Mouse (Mus musculus) intestine, embryonic 15.5 days (tissue): ENCODE measurements around the gene Uso1. TPM values are rescaled to one million over a fixed set of nuclear protein-coding genes. Genes with fewer than 3 reads are reported as not detected.

Source experiments
- ATAC-seq: fragments of 200-750 bp; cut with Nextera tagmentation; 2 replicates; pipeline ENCODE4 v1.8.0; 2017; ENCODE audit warnings: moderate TSS enrichment, moderate library complexity
- H3K27ac ChIP-seq: fragments of 300-500 bp; sonication (generic); 2 replicates; pipeline ENCODE4 v1.5.1; 2015; ENCODE audit warnings: mild to moderate bottlenecking, inconsistent platforms
- H3K27me3 ChIP-seq: fragments of 300-500 bp; sonication (generic); replicated peaks from 2 replicates; pipeline ENCODE4 v1.6.1; 2015; ENCODE audit warnings: inconsistent platforms
- H3K36me3 ChIP-seq: fragments of 300-500 bp; sonication (generic); 2 replicates; pipeline ENCODE4 v1.6.1; 2015; ENCODE audit warnings: inconsistent platforms
- H3K4me1 ChIP-seq: fragments of 300-500 bp; sonication (generic); replicated peaks from 2 replicates; pipeline ENCODE4 v1.6.1; 2015; ENCODE audit warnings: inconsistent platforms
- H3K4me2 ChIP-seq: fragments of 300-500 bp; sonication (generic); replicated peaks from 2 replicates; pipeline ENCODE4 v1.6.1; 2015; ENCODE audit warnings: mild to moderate bottlenecking, inconsistent platforms
- H3K4me3 ChIP-seq: fragments of 300-500 bp; sonication (generic); replicated peaks from 2 replicates; pipeline ENCODE4 v1.5.1; 2015; ENCODE audit warnings: inconsistent platforms
- H3K9ac ChIP-seq: fragments of 300-500 bp; sonication (generic); 2 replicates; pipeline ENCODE4 v1.6.1; 2015; ENCODE audit warnings: inconsistent platforms
- H3K9me3 ChIP-seq: fragments of 300-500 bp; sonication (generic); 2 replicates; pipeline ENCODE4 v1.6.1; 2016; ENCODE audit warnings: inconsistent platforms
- WGBS: fragments of 180-500 bp; shearing (Covaris S2); methylation state at CpG from one replicate; pipeline ENCODE4 v1.1.7; 2015; 5-methylcytosine and 5-hydroxymethylcytosine counted together
- polyA plus RNA-seq: library from polyadenylated mRNA; unstranded; fragments of >200 nt; fragmentation: Nextera tagmentation; extraction: Ambion mirVana; gene quantifications from 2 replicates; pipeline ENCODE4 v1.2.1, GENCODE M21; 2015

Uso1 gene
- polyA plus RNA-seq, 1 experiment from 2014 or later = 45.9 TPM

- WGBS = 84% methylated on average over 10 of the region's 10 CpGs
- no peak for ATAC-seq
- Histone ChIP-seq H3K27ac (no peak overlapping the region), H3K4me1 (no peaks in the 10 kb centered on the region), H3K36me3 (no peaks in the 10 kb centered on the region), H3K9ac (no peak overlapping the region), H3K4me2 (no peak overlapping the region), H3K27me3 (no peaks in the 10 kb centered on the region), H3K4me3 (no peak overlapping the region), H3K9me3 (no peaks in the 10 kb centered on the region)
These were observed 94.1 kb downstream of the Uso1 start for GRCm38 (mm10) chr5:92231836-92232235.

DNA sequence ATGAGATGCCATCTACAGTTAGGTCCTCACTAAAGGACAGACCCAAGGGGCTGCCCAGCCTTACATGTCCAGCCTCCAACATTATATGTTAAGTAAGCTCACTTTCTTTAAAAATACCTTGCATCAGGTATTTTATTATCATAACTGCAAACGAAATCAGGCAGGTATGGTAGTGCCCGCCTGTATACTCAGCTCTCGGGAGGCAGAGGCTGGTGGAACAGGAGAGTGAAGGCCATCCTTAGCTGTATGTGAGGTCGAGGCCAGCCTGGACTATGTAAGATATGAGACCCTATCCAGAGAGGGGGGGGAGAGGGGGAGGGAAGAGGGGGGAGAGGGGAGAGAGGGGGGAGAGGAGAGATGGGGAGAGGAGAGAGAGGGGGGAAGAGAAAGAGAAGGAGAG, 95.6 kb downstream of the Uso1 start:
- 95% methylated on average over 4 of the region's 4 CpGs for WGBS
- H3K4me2 ChIP-seq = no peak overlapping the region
- H3K9ac ChIP-seq = no peak overlapping the region
- no peaks in the 10 kb centered on the region for H3K36me3 ChIP-seq
- no peak overlapping the region for H3K4me3 ChIP-seq
- no peaks in the 10 kb centered on the region for H3K27me3 ChIP-seq
- no peak overlapping the region for H3K27ac ChIP-seq
- no peaks in the 10 kb centered on the region for H3K4me1 ChIP-seq
- no peak for ATAC-seq
- H3K9me3 ChIP-seq = no peaks in the 10 kb centered on the region

DNA sequence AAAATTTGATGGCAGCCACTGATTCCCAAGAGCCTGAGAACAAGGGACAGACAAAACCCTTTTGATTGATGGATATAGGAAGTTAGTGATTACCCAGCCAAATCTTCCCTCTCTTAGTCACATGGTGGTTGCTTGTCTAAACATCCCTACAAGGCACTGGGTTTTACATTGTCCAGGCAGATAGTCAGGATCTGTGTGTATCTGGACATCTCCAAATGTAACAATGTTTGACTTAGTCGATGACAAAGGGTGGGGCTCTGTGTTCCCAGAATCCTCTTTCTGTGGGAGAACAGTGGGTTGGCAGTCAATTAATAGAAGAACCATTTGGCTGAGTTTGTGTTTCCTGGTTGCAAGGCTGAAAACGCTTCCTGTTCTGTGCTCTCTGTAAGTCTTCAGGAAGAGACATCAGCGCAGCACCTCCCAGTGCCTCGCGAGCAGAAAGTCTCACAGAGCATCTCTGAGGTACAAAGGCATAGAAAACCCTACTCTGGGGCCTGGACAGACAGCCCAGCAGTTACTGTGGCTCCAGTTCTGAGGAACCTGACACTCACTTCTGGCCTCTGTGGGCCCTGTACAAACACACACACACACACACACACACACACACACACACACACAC, 97.3 kb downstream of the Uso1 start:
- H3K36me3 ChIP-seq = no peaks in the 10 kb centered on the region
- no peaks in the 10 kb centered on the region for H3K9me3 ChIP-seq
- peak; percentile 84 for ATAC-seq
- peak overlapping the region; percentile 48; the same call in 1 of the 2 replicates for H3K27ac ChIP-seq
- H3K4me3 ChIP-seq = 0 out of 2 replicates have a peak overlapping the region, but pooled peaks have one; percentile 4
- H3K4me2 ChIP-seq = peak overlapping the region; percentile 33
- H3K9ac ChIP-seq = no peak overlapping the region
- no peaks in the 10 kb centered on the region for H3K27me3 ChIP-seq
- H3K4me1 ChIP-seq = no peaks in the 10 kb centered on the region
- WGBS = 10% methylated on average over 5 of the region's 5 CpGs

DNA sequence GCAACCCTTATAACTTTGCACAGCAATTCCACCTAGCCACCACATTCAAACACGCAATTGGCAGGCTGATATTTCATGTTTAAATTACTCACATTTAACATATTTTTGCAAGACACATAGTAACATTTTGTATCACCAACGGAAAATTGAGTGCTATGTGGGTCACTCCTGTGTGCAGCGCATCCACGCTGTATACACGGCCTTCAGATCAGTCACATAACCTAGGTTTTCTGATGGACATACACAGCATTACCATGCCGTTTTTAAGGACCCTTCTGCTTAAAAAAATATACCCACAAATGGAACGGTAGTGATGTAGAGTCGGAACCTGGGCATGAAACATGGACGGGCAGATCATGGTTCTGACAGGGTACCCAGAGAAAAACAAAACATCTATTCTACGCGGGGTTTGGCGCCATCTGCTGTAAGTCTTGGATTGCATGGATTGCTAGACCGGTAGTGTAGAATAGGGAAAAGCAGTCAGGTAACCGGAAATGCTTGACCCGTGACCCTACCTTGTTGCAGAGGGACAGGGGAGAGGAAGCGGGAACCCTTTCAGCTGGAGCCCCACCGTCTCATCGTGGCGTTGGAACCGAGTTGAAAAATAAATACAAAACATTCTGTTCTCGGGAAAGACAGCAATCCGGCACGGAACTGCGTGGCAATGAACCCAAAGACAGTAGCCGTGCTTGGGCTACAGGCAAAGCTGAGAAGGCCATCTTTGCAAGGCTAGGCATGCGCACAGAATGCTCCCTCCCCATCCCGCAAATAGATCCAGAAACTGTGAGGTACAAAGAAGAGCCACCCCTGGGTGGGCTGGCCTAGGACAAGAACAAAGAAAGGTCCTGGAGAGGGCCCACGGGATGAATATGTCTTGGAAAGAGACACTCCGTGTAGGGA, 101.8 kb downstream of the Uso1 start:
- H3K36me3 ChIP-seq = no peaks in the 10 kb centered on the region
- 50% methylated on average over 29 of the region's 29 CpGs for WGBS
- peak; percentile 55 for ATAC-seq
- H3K27ac ChIP-seq = no peak overlapping the region
- H3K4me3 ChIP-seq = no peak overlapping the region
- no peaks in the 10 kb centered on the region for H3K4me1 ChIP-seq
- H3K4me2 ChIP-seq = peak overlapping the region; percentile 37
- H3K27me3 ChIP-seq = no peaks in the 10 kb centered on the region
- no peaks in the 10 kb centered on the region for H3K9me3 ChIP-seq
- no peak overlapping the region for H3K9ac ChIP-seq

GRCm38 (mm10) chr5:92240769-92241168, 103.0 kb downstream of the Uso1 start:
- no peaks in the 10 kb centered on the region for H3K4me1 ChIP-seq
- no peak overlapping the region for H3K4me2 ChIP-seq
- ATAC-seq = no peak
- no peak overlapping the region for H3K27ac ChIP-seq
- no peak overlapping the region for H3K4me3 ChIP-seq
- H3K36me3 ChIP-seq = no peaks in the 10 kb centered on the region
- 95% methylated on average over 12 of the region's 12 CpGs for WGBS
- no peak overlapping the region for H3K9ac ChIP-seq
- no peaks in the 10 kb centered on the region for H3K27me3 ChIP-seq
- no peaks in the 10 kb centered on the region for H3K9me3 ChIP-seq

DNA sequence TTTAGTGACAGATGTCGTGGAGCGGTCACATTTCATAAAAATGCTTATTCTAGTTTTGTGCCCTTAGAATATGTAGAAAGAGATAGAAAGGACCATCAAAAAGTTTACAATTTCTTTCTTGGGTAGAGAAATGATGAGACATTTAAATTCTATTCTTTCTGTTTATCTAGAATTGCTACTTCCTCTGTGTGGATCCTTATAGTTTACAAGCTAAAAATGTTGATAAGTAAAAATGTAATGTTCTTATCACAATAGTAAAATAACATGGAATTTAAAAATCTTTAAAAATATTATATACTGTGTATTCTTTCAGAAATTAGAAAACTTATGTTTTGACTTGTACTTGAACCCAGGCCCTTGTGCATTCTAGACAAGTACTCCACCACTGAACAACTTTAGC, 107.2 kb downstream of the Uso1 start:
- Histone ChIP-seq H3K27me3 (no peaks in the 10 kb centered on the region), H3K9me3 (0 out of 2 replicates have a peak, but pooled peaks cover 2% of the 10 kb centered on the region), H3K4me2 (no peak overlapping the region), H3K4me3 (no peak overlapping the region), H3K36me3 (no peaks in the 10 kb centered on the region), H3K4me1 (no peaks in the 10 kb centered on the region), H3K27ac (no peak overlapping the region), H3K9ac (no peak overlapping the region)
- WGBS = 96% methylated on average over 2 of the region's 2 CpGs
- no peak for ATAC-seq

- 0 out of 2 replicates have a peak, but pooled peaks cover 2% of the 10 kb centered on the region for H3K9me3 ChIP-seq
- no peak for ATAC-seq
- no peak overlapping the region for H3K4me2 ChIP-seq
- no peaks in the 10 kb centered on the region for H3K36me3 ChIP-seq
- no peak overlapping the region for H3K4me3 ChIP-seq
- H3K9ac ChIP-seq = no peak overlapping the region
- H3K27ac ChIP-seq = no peak overlapping the region
- WGBS = 90% methylated on average over 9 of the region's 9 CpGs
- H3K4me1 ChIP-seq = no peaks in the 10 kb centered on the region
- H3K27me3 ChIP-seq = no peaks in the 10 kb centered on the region
These were observed 107.7 kb downstream of the Uso1 start for GRCm38 (mm10) chr5:92245483-92245882.

- Histone ChIP-seq H3K9me3 (0 out of 2 replicates have a peak, but pooled peaks cover 2% of the 10 kb centered on the region), H3K36me3 (no peaks in the 10 kb centered on the region), H3K27me3 (no peaks in the 10 kb centered on the region), H3K4me1 (no peaks in the 10 kb centered on the region), H3K27ac (no peak overlapping the region), H3K9ac (no peak overlapping the region), H3K4me2 (no peak overlapping the region), H3K4me3 (no peak overlapping the region)
- WGBS = 78% methylated on average over 11 of the region's 11 CpGs
- ATAC-seq = no peak
These were observed 110.9 kb downstream of the Uso1 start for GRCm38 (mm10) chr5:92248614-92249013.

GRCm38 (mm10) chr5:92252031-92252430, 114.3 kb downstream of the Uso1 start:
- ATAC-seq = no peak

More at GRCm38 (mm10) chr5:92252031-92252430, 114.3 kb downstream of the Uso1 start:
- H3K4me3 ChIP-seq = no peak overlapping the region
- H3K9me3 ChIP-seq = 0 out of 2 replicates have a peak, but pooled peaks cover 2% of the 10 kb centered on the region
- no peaks in the 10 kb centered on the region for H3K36me3 ChIP-seq
- no peaks in the 10 kb centered on the region for H3K27me3 ChIP-seq
- H3K27ac ChIP-seq = no peak overlapping the region
- H3K9ac ChIP-seq = no peak overlapping the region
- 89% methylated on average over 6 of the region's 6 CpGs for WGBS
- no peak overlapping the region for H3K4me2 ChIP-seq
- no peaks in the 10 kb centered on the region for H3K4me1 ChIP-seq

Other genes starting within 250 kb of the Uso1 start
- 74.1 and 80.7 TPM in 2 replicates for gene Rchy1, start 174.9 kb upstream of the Uso1 start, polyA plus RNA-seq
- not detected in 2 replicates for gene Odaph, start 150.5 kb upstream of the Uso1 start, polyA plus RNA-seq
- gene Cdkl2, start 94.1 kb upstream of the Uso1 start, polyA plus RNA-seq = 2.6 and 2.8 TPM in 2 replicates
- 162 and 195 TPM in 2 replicates for gene G3bp2, start 54.2 kb upstream of the Uso1 start, polyA plus RNA-seq
- not detected in 2 replicates for gene U90926, start 77.5 kb downstream of the Uso1 start, polyA plus RNA-seq
- gene Ppef2, start 118.3 kb downstream of the Uso1 start, polyA plus RNA-seq = 0.39 and 0.59 TPM in 2 replicates
- 24.2 and 26.8 TPM in 2 replicates for gene Naaa, start 140.2 kb downstream of the Uso1 start, polyA plus RNA-seq
- 37.3 and 40.1 TPM in 2 replicates for gene Sdad1, start 172.5 kb downstream of the Uso1 start, polyA plus RNA-seq
- gene Cxcl9, start 190.1 kb downstream of the Uso1 start, polyA plus RNA-seq = 0.20 TPM in 1 of 2 replicates, not detected in the other
- gene Art3, start 193.9 kb downstream of the Uso1 start, polyA plus RNA-seq = 3.7 and 4.0 TPM in 2 replicates
- 1.9 and 2.4 TPM in 2 replicates for gene Cxcl10, start 211.0 kb downstream of the Uso1 start, polyA plus RNA-seq